ENCODE assay signal across 8 mouse cellular contexts in genomic region chr17:25288842-25289241, GRCm38 (mm10). TPM values are rescaled to one million over a fixed set of nuclear protein-coding genes. Genes with fewer than 3 reads are reported as not detected.
A peak's percentile ranks its signal among the peaks of the same experiment; 100 is the strongest.
DNase-seq lines count a peak whose midpoint lies in the region; ATAC-seq lines count a peak whose summit lies in the region.
"Had no signal": no experiment of that assay in that cellular context is flagged by ENCODE, and none has a peak within 500 bp of the region (broad histone marks: within the 10 kb centered on the region; RNA-seq: fewer than 3 reads in every experiment).

No protein-coding gene starts in this region.

- DNase-seq in intestine, embryonic 14.5 days (ENCODE audit: low spot score) = peak; percentile 67
- DNase-seq in A20 (ENCODE audit: low read depth, low spot score) = peak; percentile 74
- peak; percentile 75 for DNase-seq in ES-CJ7 (ENCODE audit: low read depth, low spot score)
- DNase-seq in embryo, embryonic 11 days = peak; percentile 67
- DNase-seq in limb, embryonic 10.5 days (ENCODE audit: low spot score) = peak; percentile 61
- DNase-seq in right cerebral cortex, postnatal 25 days = peak; percentile 44

- no peak for ATAC-seq in intestine, embryonic 14.5 days (replicated peaks; ENCODE audit: low FRiP score, low TSS enrichment, low read depth)
- no peak for ATAC-seq in intestine, embryonic 16.5 days

- no peaks in the 10 kb centered on the region for H3K36me3 ChIP-seq in intestine, embryonic 14.5 days (ENCODE audit: control insufficient read depth, insufficient read depth, low read length)
- no peaks in the 10 kb centered on the region for H3K36me3 ChIP-seq in intestine, embryonic 16.5 days (ENCODE audit: control insufficient read depth, insufficient read depth, low read length)
- H3K36me3 ChIP-seq in limb, embryonic 10.5 days = no peaks in the 10 kb centered on the region
- H3K36me3 ChIP-seq: limb, embryonic 15.5 days had no signal

- 22% methylated on average over 4 of the region's 4 CpGs for WGBS in intestine, embryonic 14.5 days
- 20% methylated on average over 4 of the region's 4 CpGs for WGBS in intestine, embryonic 16.5 days
- WGBS in limb, embryonic 10.5 days = 22% methylated on average over 4 of the region's 4 CpGs

- no peak overlapping the region for H3K9ac ChIP-seq in intestine, embryonic 14.5 days (ENCODE audit: low read length)
- H3K9ac ChIP-seq in intestine, embryonic 16.5 days (ENCODE audit: low read depth, low read length) = no peak overlapping the region
- H3K9ac ChIP-seq: limb, embryonic 15.5 days had no signal

- H3K4me1 ChIP-seq in intestine, embryonic 14.5 days (replicated peaks; ENCODE audit: control insufficient read depth, insufficient read depth, low read length) = no peaks in the 10 kb centered on the region
- H3K4me1 ChIP-seq in intestine, embryonic 16.5 days (ENCODE audit: control insufficient read depth, insufficient read depth, low read length) = no peaks in the 10 kb centered on the region
- no peaks in the 10 kb centered on the region for H3K4me1 ChIP-seq in limb, embryonic 10.5 days
- H3K4me1 ChIP-seq: limb, embryonic 15.5 days had no signal

- no peak overlapping the region for H3K27ac ChIP-seq in intestine, embryonic 14.5 days (ENCODE audit: low read depth)
- no peak overlapping the region for H3K27ac ChIP-seq in intestine, embryonic 16.5 days (ENCODE audit: low read length)
- H3K27ac ChIP-seq in limb, embryonic 10.5 days = no peak overlapping the region
- H3K27ac ChIP-seq: limb, embryonic 15.5 days had no signal

- H3K27me3 ChIP-seq in intestine, embryonic 14.5 days (replicated peaks; ENCODE audit: control insufficient read depth, insufficient read depth, low read length) = no peaks in the 10 kb centered on the region
- no peaks in the 10 kb centered on the region for H3K27me3 ChIP-seq in intestine, embryonic 16.5 days (replicated peaks; ENCODE audit: control insufficient read depth, insufficient read depth, low read length)
- H3K27me3 ChIP-seq in limb, embryonic 10.5 days (ENCODE audit: low read depth, poor library complexity, severe bottlenecking) = no peaks in the 10 kb centered on the region

- H3K4me2 ChIP-seq in intestine, embryonic 14.5 days (ENCODE audit: low read length) = no peak overlapping the region
- no peak overlapping the region for H3K4me2 ChIP-seq in intestine, embryonic 16.5 days (ENCODE audit: low read depth, low read length)
- H3K4me2 ChIP-seq: limb, embryonic 15.5 days had no signal

- no peak overlapping the region for H3K4me3 ChIP-seq in intestine, embryonic 14.5 days (ENCODE audit: low read depth, low read length)
- H3K4me3 ChIP-seq in intestine, embryonic 16.5 days (ENCODE audit: low read length) = no peak overlapping the region
- no peak overlapping the region for H3K4me3 ChIP-seq in limb, embryonic 10.5 days
- H3K4me3 ChIP-seq: limb, embryonic 15.5 days had no signal

- no peaks in the 10 kb centered on the region for H3K9me3 ChIP-seq in intestine, embryonic 14.5 days (ENCODE audit: control insufficient read depth, low read length)
- no peaks in the 10 kb centered on the region for H3K9me3 ChIP-seq in intestine, embryonic 16.5 days (ENCODE audit: control insufficient read depth, low read length)
- no peaks in the 10 kb centered on the region for H3K9me3 ChIP-seq in limb, embryonic 10.5 days (replicated peaks)
- H3K9me3 ChIP-seq: limb, embryonic 15.5 days had no signal

RNA-seq across cellular contexts. Expression of gene Prss34, which starts 9.4 kb away (rescaled TPM):
- polyA plus RNA-seq in intestine, embryonic 14.5 days (2014; fragmentation: Nextera tagmentation; extraction: Ambion mirVana) = 0.39 TPM in 1 of 2 replicates, not detected in the other
- polyA plus RNA-seq in intestine, embryonic 16.5 days (2015; fragmentation: Nextera tagmentation; extraction: Ambion mirVana) = 0.39 and 0.62 TPM in 2 replicates
- polyA plus RNA-seq in limb, embryonic 10.5 days (2016; fragmentation: Nextera tagmentation; extraction: Ambion mirVana) = not detected in 2 replicates

RNA-seq across cellular contexts. Expression of gene Ube2i, which starts 14.4 kb away (rescaled TPM):
- polyA plus RNA-seq in intestine, embryonic 14.5 days (2014; fragmentation: Nextera tagmentation; extraction: Ambion mirVana) = 579 and 640 TPM in 2 replicates
- polyA plus RNA-seq in intestine, embryonic 16.5 days (2015; fragmentation: Nextera tagmentation; extraction: Ambion mirVana) = 430 and 478 TPM in 2 replicates
- 974 and 998 TPM in 2 replicates for polyA plus RNA-seq in limb, embryonic 10.5 days (2016; fragmentation: Nextera tagmentation; extraction: Ambion mirVana)

RNA-seq across cellular contexts. Expression of gene Prss28, which starts 19.6 kb away (rescaled TPM):
- polyA plus RNA-seq in intestine, embryonic 14.5 days (2014; fragmentation: Nextera tagmentation; extraction: Ambion mirVana) = not detected in 2 replicates
- polyA plus RNA-seq in intestine, embryonic 16.5 days (2015; fragmentation: Nextera tagmentation; extraction: Ambion mirVana) = not detected in 2 replicates
- not detected in 2 replicates for polyA plus RNA-seq in limb, embryonic 10.5 days (2016; fragmentation: Nextera tagmentation; extraction: Ambion mirVana)
- polyA plus RNA-seq: limb, embryonic 15.5 days had no signal

RNA-seq across cellular contexts. Expression of gene Prss29, which starts 29.6 kb away (rescaled TPM):
- not detected in 2 replicates for polyA plus RNA-seq in intestine, embryonic 14.5 days (2014; fragmentation: Nextera tagmentation; extraction: Ambion mirVana)
- not detected in 2 replicates for polyA plus RNA-seq in intestine, embryonic 16.5 days (2015; fragmentation: Nextera tagmentation; extraction: Ambion mirVana)
- not detected in 2 replicates for polyA plus RNA-seq in limb, embryonic 10.5 days (2016; fragmentation: Nextera tagmentation; extraction: Ambion mirVana)
- polyA plus RNA-seq: limb, embryonic 15.5 days had no signal

RNA-seq across cellular contexts. Expression of gene Baiap3, which starts 32.7 kb away (rescaled TPM):
- 2.9 and 4.0 TPM in 2 replicates for polyA plus RNA-seq in intestine, embryonic 14.5 days (2014; fragmentation: Nextera tagmentation; extraction: Ambion mirVana)
- 2.5 and 4.0 TPM in 2 replicates for polyA plus RNA-seq in intestine, embryonic 16.5 days (2015; fragmentation: Nextera tagmentation; extraction: Ambion mirVana)
- 0.49 and 0.93 TPM in 2 replicates for polyA plus RNA-seq in limb, embryonic 10.5 days (2016; fragmentation: Nextera tagmentation; extraction: Ambion mirVana)
